Mouse (Mus musculus): ENCODE data around the gene Cd27. TPM values are rescaled to one million over a fixed set of nuclear protein-coding genes. Genes with fewer than 3 reads are reported as not detected.
"Not testable (repeated sequence)": the region's sequence is repeated elsewhere in the genome, so short reads cannot be mapped to it uniquely, and the experiment has no call there.

The Cd27 gene
- total RNA-seq (2021), result 1 to 10 TPM in 1 of 2 experiments, not detected in 1; 1.7 TPM
- long read RNA-seq, experiment 1, partial matches to known transcripts, result 1 of 9 reads
- long read RNA-seq, experiment 1, other reads (novel, unspliced or antisense), result 8 of 9 reads
- long read RNA-seq, experiment 2, partial matches to known transcripts, result 0 of 2 reads
- long read RNA-seq, experiment 2, other reads (novel, unspliced or antisense), result 1 of 2 reads

GRCm38 (mm10) chr6:125236782-125237181 is at the start of gene Cd27:
Cd27 (minus strand) TSS chr6:125237010.
- DNase-seq, result no peak

- no peak for DNase-seq
Observed at GRCm38 (mm10) chr6:125285890-125286289, 49.1 kb upstream of the Cd27 start, which contains the start of gene Tuba3a. Tuba3a (minus strand) TSS chr6:125286042.

- no peak for DNase-seq
Observed at GRCm38 (mm10) chr6:125284751-125285150, 47.9 kb upstream of the Cd27 start.

GRCm38 (mm10) chr6:125284250-125284649 is 47.4 kb upstream of the Cd27 start:
- no peak for DNase-seq

GRCm38 (mm10) chr6:125282721-125283120 is 45.9 kb upstream of the Cd27 start:
- DNase-seq, result not testable (repeated sequence)

- DNase-seq, result no peak
Observed at GRCm38 (mm10) chr6:125279729-125280128, 42.9 kb upstream of the Cd27 start.

- peak; percentile 37 to 47 for DNase-seq
Observed at GRCm38 (mm10) chr6:125274841-125275563, 38.2 kb upstream of the Cd27 start.

- no peak for DNase-seq
Observed at GRCm38 (mm10) chr6:125272228-125272785, 35.5 kb upstream of the Cd27 start.

GRCm38 (mm10) chr6:125271455-125272227 is 34.8 kb upstream of the Cd27 start:
- peak; percentile 96 to 97 for DNase-seq

GRCm38 (mm10) chr6:125268799-125269198 is 32.0 kb upstream of the Cd27 start:
- no peak for DNase-seq

GRCm38 (mm10) chr6:125267469-125267868 is 30.7 kb upstream of the Cd27 start:
- no peak for DNase-seq

- DNase-seq, result not testable (repeated sequence)
Observed at GRCm38 (mm10) chr6:125266600-125266999, 29.8 kb upstream of the Cd27 start.

- no peak for DNase-seq
Observed at GRCm38 (mm10) chr6:125266091-125266490, 29.3 kb upstream of the Cd27 start.

GRCm38 (mm10) chr6:125265239-125265638 is 28.4 kb upstream of the Cd27 start:
- no peak for DNase-seq

GRCm38 (mm10) chr6:125264219-125264618 is 27.4 kb upstream of the Cd27 start:
- no peak for DNase-seq

- DNase-seq, result no peak
Observed at GRCm38 (mm10) chr6:125260006-125260555, 23.3 kb upstream of the Cd27 start.

- DNase-seq, result peak; percentile 57 to 73
Observed at GRCm38 (mm10) chr6:125256222-125256966, 19.6 kb upstream of the Cd27 start.

- no peak for DNase-seq
Observed at GRCm38 (mm10) chr6:125255516-125256044, 18.8 kb upstream of the Cd27 start.

GRCm38 (mm10) chr6:125253863-125254715 is 17.3 kb upstream of the Cd27 start:
- peak in 1 of 2 experiments; percentile 39 for DNase-seq

GRCm38 (mm10) chr6:125252711-125253110 is 15.9 kb upstream of the Cd27 start:
- no peak for DNase-seq

Data from heart, adult 18-20 months (tissue).